ENCODE assay signal across 9 mouse cellular contexts in the genomic region with DNA sequence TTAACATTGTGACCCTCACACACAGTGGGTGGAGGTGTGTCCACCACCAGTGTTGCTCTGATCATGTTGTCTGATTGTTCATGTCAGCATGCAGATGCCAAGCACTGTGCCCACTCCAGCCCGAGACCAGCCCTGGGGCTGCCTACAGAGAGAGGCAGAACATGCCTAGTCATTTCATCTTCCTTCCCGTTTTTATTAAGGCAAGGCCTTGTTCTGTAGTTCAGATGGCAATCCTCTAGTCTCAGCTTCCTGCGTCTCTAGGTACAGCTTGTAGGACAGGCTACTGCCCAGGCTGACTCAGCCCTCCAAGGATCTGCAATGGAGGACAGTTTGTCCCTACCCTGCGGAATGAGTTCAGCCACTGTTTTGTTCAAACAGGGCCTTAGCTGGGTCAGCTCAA. TPM values are rescaled to one million over a fixed set of nuclear protein-coding genes. Genes with fewer than 3 reads are reported as not detected.
DNase-seq lines count a peak whose midpoint lies in the region; ATAC-seq lines count a peak whose summit lies in the region.
"Had no signal": no experiment of that assay in that cellular context is flagged by ENCODE, and none has a peak within 500 bp of the region (broad histone marks: within the 10 kb centered on the region; RNA-seq: fewer than 3 reads in every experiment).

No protein-coding gene starts in this region.

- 46% methylated on average over 4 of the region's 4 CpGs for WGBS in kidney, embryonic 16.5 days
- WGBS in heart, embryonic 13.5 days = 51% methylated on average over 4 of the region's 4 CpGs
- WGBS in limb, embryonic 15.5 days = 47% methylated on average over 4 of the region's 4 CpGs

- peaks cover 10% of the 10 kb centered on the region for H3K27me3 ChIP-seq in kidney, embryonic 16.5 days (ENCODE audit: insufficient read depth, low read length)
- H3K27me3 ChIP-seq in heart, embryonic 13.5 days (replicated peaks) = peaks cover 40% of the 10 kb centered on the region
- peaks cover 12% of the 10 kb centered on the region; the same call in 1 of the 2 replicates for H3K27me3 ChIP-seq in limb, embryonic 15.5 days

- ATAC-seq in kidney, embryonic 16.5 days (ENCODE audit: low FRiP score, low TSS enrichment) = peak; percentile 60; the same call in 1 of the 2 replicates
- ATAC-seq in heart, embryonic 13.5 days (ENCODE audit: extremely low read depth, insufficient number of reproducible peaks, low FRiP score, low TSS enrichment) = no peak
- no peak for ATAC-seq in limb, embryonic 15.5 days (ENCODE audit: insufficient number of reproducible peaks, low FRiP score, low TSS enrichment, low read depth)

- no peaks in the 10 kb centered on the region for H3K36me3 ChIP-seq in kidney, embryonic 16.5 days (ENCODE audit: insufficient read depth, low read length)
- no peaks in the 10 kb centered on the region for H3K36me3 ChIP-seq in heart, embryonic 13.5 days
- no peaks in the 10 kb centered on the region for H3K36me3 ChIP-seq in limb, embryonic 15.5 days

- H3K4me1 ChIP-seq in kidney, embryonic 16.5 days (ENCODE audit: insufficient read depth, low read length) = peaks cover 5% of the 10 kb centered on the region; the same call in 1 of the 2 replicates
- 0 out of 2 replicates have a peak, but pooled peaks cover 3% of the 10 kb centered on the region for H3K4me1 ChIP-seq in heart, embryonic 13.5 days
- H3K4me1 ChIP-seq in limb, embryonic 15.5 days = no peaks in the 10 kb centered on the region

- H3K9ac ChIP-seq in kidney, embryonic 16.5 days (replicated peaks; ENCODE audit: low read length) = 0 out of 2 replicates have a peak overlapping the region, but pooled peaks have one; percentile 27
- H3K9ac ChIP-seq in heart, embryonic 13.5 days = peak overlapping the region; percentile 15; the same call in 1 of the 2 replicates
- no peak overlapping the region for H3K9ac ChIP-seq in limb, embryonic 15.5 days

- no peak for DNase-seq in kidney, adult 11 months
- peak; percentile 28 for DNase-seq in adrenal gland, postnatal 25 days
- peak; percentile 42 for DNase-seq in neural tube, embryonic 10.5 days (ENCODE audit: extremely low spot score, low spot score)
- no peak for DNase-seq in gastrocnemius, postnatal 4 days (ENCODE audit: low spot score in 2 of 2)
- DNase-seq in testis, postnatal 14 days (ENCODE audit: low spot score) = no peak

- H3K4me2 ChIP-seq in kidney, embryonic 16.5 days (replicated peaks; ENCODE audit: low read depth, low read length) = peak overlapping the region; percentile 31
- H3K4me2 ChIP-seq in heart, embryonic 13.5 days = peak overlapping the region; percentile 43
- H3K4me2 ChIP-seq in limb, embryonic 15.5 days = 0 out of 2 replicates have a peak overlapping the region, but pooled peaks have one; percentile 26

- peaks cover 5% of the 10 kb centered on the region; the same call in 1 of the 2 replicates for H3K9me3 ChIP-seq in kidney, embryonic 16.5 days (ENCODE audit: low read length)
- no peaks in the 10 kb centered on the region for H3K9me3 ChIP-seq in heart, embryonic 13.5 days
- H3K9me3 ChIP-seq in limb, embryonic 15.5 days = no peaks in the 10 kb centered on the region; the same call in 1 of the 2 replicates

- H3K4me3 ChIP-seq in kidney, embryonic 16.5 days (ENCODE audit: low read length) = no peak overlapping the region; the same call in 1 of the 2 replicates
- H3K4me3 ChIP-seq in heart, embryonic 13.5 days = no peak overlapping the region
- H3K4me3 ChIP-seq in limb, embryonic 15.5 days = no peak overlapping the region

- H3K27ac ChIP-seq in kidney, embryonic 16.5 days (ENCODE audit: low read length) = 0 out of 2 replicates have a peak overlapping the region, but pooled peaks have one; percentile 26
- H3K27ac ChIP-seq in heart, embryonic 13.5 days (replicated peaks) = no peak overlapping the region
- H3K27ac ChIP-seq in limb, embryonic 15.5 days = no peak overlapping the region

RNA-seq across cellular contexts. Expression of a gene that starts 13.0 kb away (rescaled TPM):
- polyA plus RNA-seq in kidney, embryonic 16.5 days (2015; fragmentation: Nextera tagmentation; extraction: Ambion mirVana) = 0.05 TPM in 1 of 2 replicates, not detected in the other
- total RNA-seq in adrenal gland, postnatal 25 days (2021) = 0.48 and 1.3 TPM in 2 replicates
- polyA plus RNA-seq in heart, embryonic 13.5 days (2015; fragmentation: Nextera tagmentation; extraction: Ambion mirVana) = not detected in 2 replicates
- polyA plus RNA-seq in limb, embryonic 15.5 days (2015; fragmentation: Nextera tagmentation; extraction: Ambion mirVana) = 0.05 TPM in 1 of 2 replicates, not detected in the other
- total RNA-seq in gastrocnemius, postnatal 4 days (2021) = under 1 TPM in 1 of 2 experiments, not detected in 1; 0.02 TPM
- total RNA-seq: heart, postnatal 14 days had no signal

RNA-seq across cellular contexts. Expression of a gene that starts 51.7 kb away (rescaled TPM):
- polyA plus RNA-seq in kidney, embryonic 16.5 days (2015; fragmentation: Nextera tagmentation; extraction: Ambion mirVana) = 10.9 and 12.1 TPM in 2 replicates
- 1.2 and 1.5 TPM in 2 replicates for total RNA-seq in adrenal gland, postnatal 25 days (2021)
- polyA plus RNA-seq in heart, embryonic 13.5 days (2015; fragmentation: Nextera tagmentation; extraction: Ambion mirVana) = 0.72 and 0.88 TPM in 2 replicates
- polyA plus RNA-seq in limb, embryonic 15.5 days (2015; fragmentation: Nextera tagmentation; extraction: Ambion mirVana) = 3.1 and 3.8 TPM in 2 replicates
- total RNA-seq in gastrocnemius, postnatal 4 days (2021) = under 1 TPM; 0.15 to 0.52 TPM
- total RNA-seq: heart, postnatal 14 days had no signal

Comparison
In these comparisons a context has a peak if more than half of its experiments do, and no peak if none do; other contexts are left out.
1. DNase-seq: peak in adrenal gland, postnatal 25 days (single experiment) and neural tube, embryonic 10.5 days (single experiment); none in kidney, adult 11 months (single experiment), gastrocnemius, postnatal 4 days (0 of 2) and testis, postnatal 14 days (single experiment).
2. Peak in every context shown above with its lines, with median percentiles within 50 percentile points of each other: H3K4me2 ChIP-seq.